21 mouse cellular contexts compared by ENCODE assay signal in genomic region chr2:146249033-146249432, GRCm38 (mm10). TPM values are rescaled to one million over a fixed set of nuclear protein-coding genes. Genes with fewer than 3 reads are reported as not detected.
A peak's percentile ranks its signal among the peaks of the same experiment; 100 is the strongest.
DNase-seq lines count a peak whose midpoint lies in the region; ATAC-seq and TF ChIP-seq lines count a peak whose summit lies in the region.
"Had no signal": no experiment of that assay in that cellular context is flagged by ENCODE, and none has a peak within 500 bp of the region (broad histone marks: within the 10 kb centered on the region; RNA-seq: fewer than 3 reads in every experiment).

No protein-coding gene starts in this region.

- H3K27me3 ChIP-seq in hindbrain, embryonic 11.5 days (ENCODE audit: control insufficient read depth, insufficient read depth, low read length) = no peaks in the 10 kb centered on the region
- H3K27me3 ChIP-seq in hindbrain, embryonic 14.5 days (ENCODE audit: control insufficient read depth, insufficient read depth, low read length) = no peaks in the 10 kb centered on the region
- H3K27me3 ChIP-seq in stomach, embryonic 14.5 days (ENCODE audit: control insufficient read depth, insufficient read depth, low read length) = no peaks in the 10 kb centered on the region
- no peaks in the 10 kb centered on the region for H3K27me3 ChIP-seq in stomach, postnatal 0 days (ENCODE audit: control insufficient read depth, insufficient read depth, low read length)
- no peaks in the 10 kb centered on the region for H3K27me3 ChIP-seq in midbrain, embryonic 13.5 days
- H3K27me3 ChIP-seq: embryonic facial prominence, embryonic 12.5 days; limb, embryonic 15.5 days had no signal

- TF ChIP-seq EP300 in stomach, postnatal 0 days (optimal IDR thresholded peaks at IDR 0.05) = no peak

- TF ChIP-seq CTCF in stomach, postnatal 0 days (IDR thresholded peaks at IDR 0.05; ENCODE audit: low read depth) = no peak

- no peak for DNase-seq in hindbrain, embryonic 11.5 days (ENCODE audit: low spot score)
- no peak for DNase-seq in hindbrain, embryonic 14.5 days (ENCODE audit: low spot score)
- DNase-seq in stomach, postnatal 0 days (ENCODE audit: low spot score) = no peak
- no peak for DNase-seq in gastrocnemius, postnatal 10 days
- no peak for DNase-seq in lung, postnatal 14 days
- no peak for DNase-seq in kidney, adult 18-20 months
- DNase-seq: adrenal gland, adult 8-10 months; cerebellum, adult 18-20 months; gastrocnemius, adult 2 months; heart, adult 18-20 months; heart, postnatal 4 days; kidney, adult 11 months; kidney, postnatal 14 days; thymus, adult 2 months had no signal

- WGBS in hindbrain, embryonic 11.5 days = 57% methylated on average over 7 of the region's 7 CpGs
- 45% methylated on average over 7 of the region's 7 CpGs for WGBS in hindbrain, embryonic 14.5 days
- WGBS in stomach, embryonic 14.5 days = 79% methylated on average over 7 of the region's 7 CpGs
- WGBS in stomach, postnatal 0 days = 88% methylated on average over 7 of the region's 7 CpGs
- WGBS in midbrain, embryonic 13.5 days = 52% methylated on average over 7 of the region's 7 CpGs

- peak; percentile 84 for ATAC-seq in hindbrain, embryonic 11.5 days (ENCODE audit: low FRiP score)
- ATAC-seq in hindbrain, embryonic 14.5 days (ENCODE audit: low FRiP score) = no peak; the same call in 1 of the 2 replicates
- ATAC-seq in stomach, embryonic 14.5 days (ENCODE audit: insufficient number of reproducible peaks, insufficient read depth, low FRiP score, low read depth) = peak; percentile 26; the same call in 1 of the 2 replicates
- no peak for ATAC-seq in stomach, postnatal 0 days (ENCODE audit: low FRiP score, low TSS enrichment)
- ATAC-seq in midbrain, embryonic 13.5 days = peak; percentile 74

- H3K4me3 ChIP-seq in hindbrain, embryonic 11.5 days (ENCODE audit: low read depth, low read length) = no peak overlapping the region
- no peak overlapping the region for H3K4me3 ChIP-seq in hindbrain, embryonic 14.5 days (replicated peaks; ENCODE audit: low read length)
- H3K4me3 ChIP-seq in stomach, embryonic 14.5 days (ENCODE audit: low read depth, low read length) = no peak overlapping the region
- no peak overlapping the region for H3K4me3 ChIP-seq in stomach, postnatal 0 days (ENCODE audit: low read depth, low read length)
- H3K4me3 ChIP-seq in midbrain, embryonic 13.5 days (replicated peaks) = no peak overlapping the region
- H3K4me3 ChIP-seq: embryonic facial prominence, embryonic 12.5 days; gastrocnemius, adult 2 months; limb, embryonic 15.5 days had no signal

- no peak overlapping the region for H3K9ac ChIP-seq in hindbrain, embryonic 11.5 days (ENCODE audit: low read depth, low read length)
- no peak overlapping the region for H3K9ac ChIP-seq in hindbrain, embryonic 14.5 days
- H3K9ac ChIP-seq in stomach, embryonic 14.5 days (replicated peaks; ENCODE audit: low read depth, low read length) = no peak overlapping the region
- no peak overlapping the region for H3K9ac ChIP-seq in stomach, postnatal 0 days (ENCODE audit: low read length)
- H3K9ac ChIP-seq in midbrain, embryonic 13.5 days (replicated peaks) = no peak overlapping the region
- H3K9ac ChIP-seq: embryonic facial prominence, embryonic 12.5 days; limb, embryonic 15.5 days had no signal

- H3K9me3 ChIP-seq in hindbrain, embryonic 11.5 days (ENCODE audit: control insufficient read depth, low read length) = no peaks in the 10 kb centered on the region
- no peaks in the 10 kb centered on the region for H3K9me3 ChIP-seq in hindbrain, embryonic 14.5 days (ENCODE audit: control insufficient read depth, low read length)
- H3K9me3 ChIP-seq in stomach, embryonic 14.5 days (ENCODE audit: control insufficient read depth, low read depth, low read length) = no peaks in the 10 kb centered on the region
- H3K9me3 ChIP-seq in stomach, postnatal 0 days (ENCODE audit: control insufficient read depth, low read length) = no peaks in the 10 kb centered on the region
- H3K9me3 ChIP-seq in midbrain, embryonic 13.5 days = no peaks in the 10 kb centered on the region
- H3K9me3 ChIP-seq: embryonic facial prominence, embryonic 12.5 days; limb, embryonic 15.5 days had no signal

- no peaks in the 10 kb centered on the region for H3K36me3 ChIP-seq in hindbrain, embryonic 11.5 days (ENCODE audit: control insufficient read depth, insufficient read depth, low read length)
- peaks cover 7% of the 10 kb centered on the region; the same call in 1 of the 2 replicates for H3K36me3 ChIP-seq in hindbrain, embryonic 14.5 days (replicated peaks; ENCODE audit: control insufficient read depth, insufficient read depth)
- H3K36me3 ChIP-seq in stomach, embryonic 14.5 days (ENCODE audit: control insufficient read depth, insufficient read depth, low read length) = no peaks in the 10 kb centered on the region
- peaks cover 5% of the 10 kb centered on the region; the same call in 1 of the 2 replicates for H3K36me3 ChIP-seq in stomach, postnatal 0 days (ENCODE audit: control insufficient read depth, insufficient read depth, low read length)
- peaks cover 10% of the 10 kb centered on the region; the same call in 1 of the 2 replicates for H3K36me3 ChIP-seq in midbrain, embryonic 13.5 days
- H3K36me3 ChIP-seq: embryonic facial prominence, embryonic 12.5 days; limb, embryonic 15.5 days had no signal

- H3K4me2 ChIP-seq in hindbrain, embryonic 11.5 days (replicated peaks; ENCODE audit: low read depth, low read length) = no peak overlapping the region
- H3K4me2 ChIP-seq in hindbrain, embryonic 14.5 days (replicated peaks) = no peak overlapping the region
- H3K4me2 ChIP-seq in stomach, embryonic 14.5 days (replicated peaks; ENCODE audit: low read depth, low read length) = no peak overlapping the region
- H3K4me2 ChIP-seq in stomach, postnatal 0 days (replicated peaks; ENCODE audit: low read depth) = no peak overlapping the region
- no peak overlapping the region for H3K4me2 ChIP-seq in midbrain, embryonic 13.5 days (replicated peaks)
- H3K4me2 ChIP-seq: embryonic facial prominence, embryonic 12.5 days; limb, embryonic 15.5 days had no signal

- H3K27ac ChIP-seq in hindbrain, embryonic 11.5 days (ENCODE audit: low read depth, low read length) = no peak overlapping the region
- H3K27ac ChIP-seq in hindbrain, embryonic 14.5 days = no peak overlapping the region
- no peak overlapping the region for H3K27ac ChIP-seq in stomach, embryonic 14.5 days (ENCODE audit: low read length)
- no peak overlapping the region for H3K27ac ChIP-seq in stomach, postnatal 0 days (replicated peaks)
- no peak overlapping the region for H3K27ac ChIP-seq in midbrain, embryonic 13.5 days
- H3K27ac ChIP-seq: embryonic facial prominence, embryonic 12.5 days; gastrocnemius, adult 2 months; limb, embryonic 15.5 days had no signal

- H3K4me1 ChIP-seq in hindbrain, embryonic 11.5 days (replicated peaks; ENCODE audit: control insufficient read depth, insufficient read depth, low read length) = 0 out of 2 replicates have a peak, but pooled peaks cover 2% of the 10 kb centered on the region
- 0 out of 2 replicates have a peak, but pooled peaks cover 5% of the 10 kb centered on the region for H3K4me1 ChIP-seq in hindbrain, embryonic 14.5 days (replicated peaks; ENCODE audit: control insufficient read depth, insufficient read depth, low read length)
- no peaks in the 10 kb centered on the region for H3K4me1 ChIP-seq in stomach, embryonic 14.5 days (ENCODE audit: control insufficient read depth, insufficient read depth, low read length)
- H3K4me1 ChIP-seq in stomach, postnatal 0 days (replicated peaks; ENCODE audit: control insufficient read depth, insufficient read depth) = no peaks in the 10 kb centered on the region
- H3K4me1 ChIP-seq in midbrain, embryonic 13.5 days (replicated peaks) = peaks cover 25% of the 10 kb centered on the region; the same call in 1 of the 2 replicates

RNA-seq across cellular contexts. Expression of gene Insm1, which starts 27.3 kb away (rescaled TPM):
- polyA plus RNA-seq in hindbrain, embryonic 11.5 days (2014; fragmentation: Nextera tagmentation; extraction: Ambion mirVana) = 11.9 and 12.3 TPM in 2 replicates
- 2.6 and 4.1 TPM in 2 replicates for polyA plus RNA-seq in hindbrain, embryonic 14.5 days (2014; fragmentation: Nextera tagmentation; extraction: Ambion mirVana)
- polyA plus RNA-seq in stomach, embryonic 14.5 days (2014; fragmentation: Nextera tagmentation; extraction: Ambion mirVana) = 1.1 and 1.3 TPM in 2 replicates
- polyA plus RNA-seq in stomach, postnatal 0 days (2015; fragmentation: Nextera tagmentation; extraction: Ambion mirVana) = 0.29 and 0.44 TPM in 2 replicates
- polyA plus RNA-seq in midbrain, embryonic 13.5 days (2015; fragmentation: Nextera tagmentation; extraction: Ambion mirVana) = 7.1 and 8.9 TPM in 2 replicates
- total RNA-seq in gastrocnemius, postnatal 10 days (2021) = not detected
- total RNA-seq: gastrocnemius, adult 2 months; heart, postnatal 4 days; megakaryocyte-erythroid progenitor cell, adult 5-6 weeks had no signal
- polyA plus RNA-seq: heart, embryonic 14.5 days; liver, embryonic 16.5 days had no signal

Comparison
In these comparisons a context has a peak if more than half of its experiments do, and no peak if none do; other contexts are left out.
1. ATAC-seq: peak in hindbrain, embryonic 11.5 days (single experiment), stomach, embryonic 14.5 days (single experiment) and midbrain, embryonic 13.5 days (single experiment); none in hindbrain, embryonic 14.5 days (single experiment) and stomach, postnatal 0 days (single experiment).